Mouse (Mus musculus): ENCODE results near the gene Sept7.

- TF ChIP-seq CTCF (IDR thresholded peaks at IDR 0.05; ENCODE audit: borderline replicate concordance, insufficient read depth, low read depth, low read length) (no peak), POLR2A (IDR thresholded peaks at IDR 0.05; ENCODE audit: borderline replicate concordance, insufficient read depth, low read length) (no peak)
These were observed 75.6 kb downstream of the Sept7 start for GRCm38 (mm10) chr9:25327727-25328370.

All from cerebellum, adult 2 months (tissue).